8 mouse cellular contexts compared by ENCODE assay signal in the genomic region with DNA sequence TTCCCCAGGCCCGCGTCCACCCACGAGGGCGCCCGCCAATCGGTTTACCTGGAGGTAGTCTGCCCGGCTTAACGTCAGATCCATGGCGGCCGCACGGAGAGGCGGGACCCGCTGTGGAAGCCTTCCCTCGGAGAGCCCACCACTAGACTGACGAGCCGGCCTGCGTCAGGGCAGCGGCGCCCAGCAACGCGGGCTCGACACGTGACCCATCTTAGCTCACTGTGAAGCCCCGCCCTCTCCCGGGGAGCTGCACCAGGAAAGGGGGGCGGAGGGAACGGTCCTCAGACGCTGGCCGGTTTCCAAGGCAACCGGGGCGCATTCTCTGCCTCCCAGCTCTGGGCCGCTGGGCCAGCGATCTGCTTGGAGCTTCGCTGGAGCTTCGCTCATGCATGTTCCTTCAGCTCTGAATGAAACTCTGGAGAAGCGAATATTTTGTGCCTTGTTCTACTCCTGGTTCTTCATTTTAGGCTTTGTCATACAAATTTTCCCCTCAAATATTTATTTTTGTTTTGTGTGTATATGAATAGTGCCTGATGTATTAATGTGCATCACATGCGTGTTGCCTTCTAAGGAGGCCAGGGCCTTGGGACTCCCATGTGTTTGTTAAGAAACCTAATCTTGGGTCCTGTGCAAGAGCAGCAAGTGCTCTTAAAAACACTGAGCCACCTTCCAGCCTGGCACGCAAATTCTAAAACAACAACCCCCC. TPM values are rescaled to one million over a fixed set of nuclear protein-coding genes. Genes with fewer than 3 reads are reported as not detected.
A peak's percentile ranks its signal among the peaks of the same experiment; 100 is the strongest.
DNase-seq lines count a peak whose midpoint lies in the region; ATAC-seq and TF ChIP-seq lines count a peak whose summit lies in the region.

A gene (minus strand): TSS at position 276 of the 706 bp plus-strand sequence.

- peak; percentile 98 for DNase-seq in NIH3T3 (ENCODE audit: low read depth)
- DNase-seq in cerebellum, adult 9-11 months, result peak; percentile 93
- DNase-seq in frontal cortex, adult 2 months (ENCODE audit: extremely low spot score in 1 of 2, low spot score in 1 of 2), result peak; percentile 92 to 96
- DNase-seq in hindbrain, embryonic 10.5 days (ENCODE audit: low spot score), result peak; percentile 97
- peak; percentile 84 for DNase-seq in layer of hippocampus, adult 9-10 months (ENCODE audit: low spot score)
- peak; percentile 85 for DNase-seq in thymus, adult 18-20 months

- H3K27me3 ChIP-seq in hindbrain, embryonic 10.5 days (ENCODE audit: insufficient read depth, poor library complexity, severe bottlenecking), result peaks cover 3% of the 10 kb centered on the region; the same call in 1 of the 2 replicates
- no peaks in the 10 kb centered on the region for H3K27me3 ChIP-seq in lung, embryonic 15.5 days

- no peaks in the 10 kb centered on the region for H3K9me3 ChIP-seq in hindbrain, embryonic 10.5 days
- H3K9me3 ChIP-seq in lung, embryonic 15.5 days, result no peaks in the 10 kb centered on the region

- peak within 1 kb of the TSS; percentile 77 for H3K4me3 ChIP-seq in hindbrain, embryonic 10.5 days
- H3K4me3 ChIP-seq in lung, embryonic 15.5 days, result peak within 1 kb of the TSS; percentile 62
- H3K4me3 ChIP-seq in olfactory bulb, adult 2 months (ENCODE audit: insufficient read depth, low read depth, low read length), result peak within 1 kb of the TSS; percentile 63

- H3K36me3 ChIP-seq in hindbrain, embryonic 10.5 days, result no peaks in the 10 kb centered on the region
- H3K36me3 ChIP-seq in lung, embryonic 15.5 days, result no peaks in the 10 kb centered on the region

- peak; percentile 100 for ATAC-seq in lung, embryonic 15.5 days (ENCODE audit: borderline replicate concordance, extremely low read depth, low FRiP score, low TSS enrichment)

- H3K4me2 ChIP-seq in lung, embryonic 15.5 days, result peak within 1 kb of the TSS; percentile 65

- H3K9ac ChIP-seq in lung, embryonic 15.5 days, result peak within 1 kb of the TSS; percentile 56

- peak within 1 kb of the TSS; percentile 90 for H3K27ac ChIP-seq in hindbrain, embryonic 10.5 days
- H3K27ac ChIP-seq in lung, embryonic 15.5 days, result peak within 1 kb of the TSS; percentile 43
- H3K27ac ChIP-seq in olfactory bulb, adult 2 months (ENCODE audit: insufficient read depth, low read depth, low read length), result 0 out of 2 replicates have a peak within 1 kb of the TSS, but pooled peaks have one; percentile 34

- no peak for TF ChIP-seq CTCF in olfactory bulb, adult 2 months (IDR thresholded peaks at IDR 0.05; ENCODE audit: insufficient read depth, low read depth, low read length)

- WGBS in hindbrain, embryonic 10.5 days, result 5% methylated on average over 38 of the region's 38 CpGs
- WGBS in lung, embryonic 15.5 days, result 3% methylated on average over 38 of the region's 38 CpGs
- 1% methylated on average over 38 of the region's 38 CpGs for WGBS in olfactory bulb, adult 2 months

- H3K4me1 ChIP-seq in hindbrain, embryonic 10.5 days (replicated peaks), result peaks cover 13% of the 10 kb centered on the region
- H3K4me1 ChIP-seq in lung, embryonic 15.5 days, result peaks cover 5% of the 10 kb centered on the region; the same call in 1 of the 2 replicates
- H3K4me1 ChIP-seq in olfactory bulb, adult 2 months (ENCODE audit: control insufficient read depth, insufficient read depth, low read length), result 0 out of 2 replicates have a peak, but pooled peaks cover 4% of the 10 kb centered on the region

- TF ChIP-seq POLR2A in olfactory bulb, adult 2 months (IDR thresholded peaks at IDR 0.05; ENCODE audit: insufficient read depth, low read depth, low read length), result peak; percentile 88

RNA-seq across cellular contexts. Expression of the gene that starts here (rescaled TPM):
- polyA plus RNA-seq in frontal cortex, adult 2 months (2012; rRNA removed), result 18.1 and 19.5 TPM in 2 replicates
- polyA plus RNA-seq in hindbrain, embryonic 10.5 days (2016; fragmentation: Nextera tagmentation; extraction: Ambion mirVana), result 17.1 and 18.6 TPM in 2 replicates
- 17.5 and 17.6 TPM in 2 replicates for polyA plus RNA-seq in lung, embryonic 15.5 days (2015; fragmentation: Nextera tagmentation; extraction: Ambion mirVana)
- polyA plus RNA-seq in olfactory bulb, adult 2 months (2012; ENCODE audit: insufficient read depth, insufficient read length, low replicate concordance, missing spikeins), result not detected in 2 replicates

Comparison
In these comparisons a context has a peak if more than half of its experiments do, and no peak if none do; other contexts are left out.
1. Peak in every context shown above with its lines: DNase-seq, ATAC-seq, H3K4me3 ChIP-seq and H3K27ac ChIP-seq.
2. RNA of the gene that starts here (polyA plus RNA-seq): 18.1 to 19.5 TPM in frontal cortex, adult 2 months, 17.5 to 17.6 TPM in lung, embryonic 15.5 days and 17.1 to 18.6 TPM in hindbrain, embryonic 10.5 days; not detected in olfactory bulb, adult 2 months; every median in the first group is over 10 times any median in the second.
3. H3K27ac ChIP-seq: peak in every context shown above with its lines; median percentile 90 in hindbrain, embryonic 10.5 days; 43 in lung, embryonic 15.5 days; 34 in olfactory bulb, adult 2 months.